Mouse (Mus musculus): ENCODE data around the gene Lgalsl. TPM values are rescaled to one million over a fixed set of nuclear protein-coding genes. Genes with fewer than 3 reads are reported as not detected.

The Lgalsl gene
- total RNA-seq, 2 experiments from 2014 or later: 3.9 to 5.6 TPM

GRCm38 (mm10) chr11:20829993-20830685 is 717 bp downstream of the Lgalsl start:
- no peak for ATAC-seq (replicated peaks; ENCODE audit: low FRiP score, low TSS enrichment, poor library complexity, severe bottlenecking)

- ATAC-seq (replicated peaks; ENCODE audit: low FRiP score, low TSS enrichment, poor library complexity, severe bottlenecking): no peak
Measured at GRCm38 (mm10) chr11:20829056-20829686, 1.7 kb downstream of the Lgalsl start.

GRCm38 (mm10) chr11:20823961-20824360 is 6.9 kb downstream of the Lgalsl start:
- no peak for ATAC-seq (replicated peaks; ENCODE audit: low FRiP score, low TSS enrichment, poor library complexity, severe bottlenecking)

GRCm38 (mm10) chr11:20823301-20823700 is 7.6 kb downstream of the Lgalsl start:
- ATAC-seq (replicated peaks; ENCODE audit: low FRiP score, low TSS enrichment, poor library complexity, severe bottlenecking): peak; percentile 81

- ATAC-seq (replicated peaks; ENCODE audit: low FRiP score, low TSS enrichment, poor library complexity, severe bottlenecking): no peak
Measured at GRCm38 (mm10) chr11:20821351-20821750, 9.5 kb downstream of the Lgalsl start.

GRCm38 (mm10) chr11:20813901-20814523 is 16.8 kb downstream of the Lgalsl start:
- no peak for ATAC-seq (replicated peaks; ENCODE audit: low FRiP score, low TSS enrichment, poor library complexity, severe bottlenecking)

- no peak for ATAC-seq (replicated peaks; ENCODE audit: low FRiP score, low TSS enrichment, poor library complexity, severe bottlenecking)
Measured at GRCm38 (mm10) chr11:20812153-20812887, 18.5 kb downstream of the Lgalsl start.

- ATAC-seq (replicated peaks; ENCODE audit: low FRiP score, low TSS enrichment, poor library complexity, severe bottlenecking): no peak
Measured at GRCm38 (mm10) chr11:20806659-20807058, 24.2 kb downstream of the Lgalsl start.

GRCm38 (mm10) chr11:20805604-20806249 is 25.1 kb downstream of the Lgalsl start:
- ATAC-seq (replicated peaks; ENCODE audit: low FRiP score, low TSS enrichment, poor library complexity, severe bottlenecking): no peak

- ATAC-seq (replicated peaks; ENCODE audit: low FRiP score, low TSS enrichment, poor library complexity, severe bottlenecking): no peak
Measured at GRCm38 (mm10) chr11:20804416-20804815, 26.4 kb downstream of the Lgalsl start.

- no peak for ATAC-seq (replicated peaks; ENCODE audit: low FRiP score, low TSS enrichment, poor library complexity, severe bottlenecking)
Measured at GRCm38 (mm10) chr11:20800277-20801092, 30.4 kb downstream of the Lgalsl start.

GRCm38 (mm10) chr11:20797841-20798240 is 33.0 kb downstream of the Lgalsl start:
- ATAC-seq (replicated peaks; ENCODE audit: low FRiP score, low TSS enrichment, poor library complexity, severe bottlenecking): no peak

- ATAC-seq (replicated peaks; ENCODE audit: low FRiP score, low TSS enrichment, poor library complexity, severe bottlenecking): no peak
Measured at GRCm38 (mm10) chr11:20795466-20795865, 35.4 kb downstream of the Lgalsl start.

GRCm38 (mm10) chr11:20794913-20795254 is 36.0 kb downstream of the Lgalsl start:
- peak; percentile 12; the same call in 1 of the 2 replicates for ATAC-seq (replicated peaks; ENCODE audit: low FRiP score, low TSS enrichment, poor library complexity, severe bottlenecking)

- ATAC-seq (replicated peaks; ENCODE audit: low FRiP score, low TSS enrichment, poor library complexity, severe bottlenecking): peak; percentile 93
Measured at GRCm38 (mm10) chr11:20794196-20794912, 36.5 kb downstream of the Lgalsl start.

- ATAC-seq (replicated peaks; ENCODE audit: low FRiP score, low TSS enrichment, poor library complexity, severe bottlenecking): no peak
Measured at GRCm38 (mm10) chr11:20793676-20794075, 37.2 kb downstream of the Lgalsl start.

- ATAC-seq (replicated peaks; ENCODE audit: low FRiP score, low TSS enrichment, poor library complexity, severe bottlenecking): no peak
Measured at GRCm38 (mm10) chr11:20792667-20793066, 38.2 kb downstream of the Lgalsl start.

- ATAC-seq (replicated peaks; ENCODE audit: low FRiP score, low TSS enrichment, poor library complexity, severe bottlenecking): no peak
Measured at GRCm38 (mm10) chr11:20791334-20791733, 39.5 kb downstream of the Lgalsl start.
